Mouse (Mus musculus): Measurements from ENCODE around the gene Mcm7. TPM values are rescaled to one million over a fixed set of nuclear protein-coding genes. Genes with fewer than 3 reads are reported as not detected.
A peak's percentile ranks its signal among the peaks of the same experiment; 100 is the strongest.

Gene Mcm7
- polyA plus RNA-seq, 1 experiment from 2014 or later = 225 TPM

DNA sequence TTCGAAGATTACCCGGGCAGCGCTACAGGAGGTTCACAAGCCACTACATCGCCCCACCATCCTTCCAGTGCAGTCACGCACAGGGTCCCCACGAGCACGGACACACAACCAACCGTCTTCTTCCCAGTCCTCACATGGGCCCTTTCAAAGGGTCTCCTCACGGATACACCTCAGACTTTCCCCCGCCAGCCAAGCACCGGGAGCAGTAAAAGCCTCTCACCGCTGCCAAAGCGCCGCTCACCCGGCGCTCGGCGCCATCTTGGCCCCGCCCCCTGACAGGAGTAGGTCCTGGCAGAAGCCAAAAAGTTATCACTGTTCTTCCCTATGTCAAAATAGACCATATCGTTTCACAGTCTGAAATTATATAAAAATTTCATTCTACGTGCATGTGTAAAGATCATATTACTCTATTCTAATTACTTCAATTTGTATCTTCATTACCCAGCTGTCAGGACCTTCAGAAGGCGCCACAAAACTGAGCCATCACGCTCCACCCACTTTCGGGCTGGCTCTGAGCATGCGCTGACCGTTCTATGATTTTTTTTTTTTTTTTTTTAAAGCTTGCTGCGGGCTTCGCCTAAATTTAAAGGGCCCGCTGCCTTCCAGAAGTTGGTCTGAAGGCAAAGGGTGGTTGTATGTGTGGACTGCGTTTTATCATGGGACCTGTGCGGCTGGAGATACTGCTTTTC, 14.9 kb upstream of the Mcm7 start, which contains the start of the genes Taf6 and Cnpy4:
TSS of gene Taf6 (minus strand) at position 502 of the 689 bp plus-strand sequence.
TSS of gene Cnpy4 (plus strand) at position 536 of the 689 bp plus-strand sequence.
- H3K27ac ChIP-seq = peak within 1 kb of the TSS; percentile 84
- H3K9ac ChIP-seq = peak within 1 kb of the TSS; percentile 83
- peaks cover 56% of the 10 kb centered on the region for H3K36me3 ChIP-seq
- peak within 1 kb of the TSS; percentile 79 for H3K4me2 ChIP-seq
- H3K9me3 ChIP-seq (replicated peaks) = no peaks in the 10 kb centered on the region
- WGBS = under 1% methylated on average over 31 of the region's 31 CpGs
- H3K27me3 ChIP-seq = no peaks in the 10 kb centered on the region
- peaks cover 15% of the 10 kb centered on the region for H3K4me1 ChIP-seq
- peak; percentile 88 for ATAC-seq (replicated peaks; ENCODE audit: low FRiP score)
- peak within 1 kb of the TSS; percentile 87 for H3K4me3 ChIP-seq (replicated peaks)

GRCm38 (mm10) chr5:138173217-138173616, 995 bp upstream of the Mcm7 start:
- Histone ChIP-seq H3K36me3 (peaks cover 65% of the 10 kb centered on the region), H3K9me3 (replicated peaks) (no peaks in the 10 kb centered on the region), H3K4me3 (replicated peaks) (peak overlapping the region; percentile 72), H3K9ac (no peak overlapping the region), H3K27me3 (no peaks in the 10 kb centered on the region), H3K4me1 (peaks cover 27% of the 10 kb centered on the region), H3K27ac (no peak overlapping the region; the same call in 1 of the 2 replicates), H3K4me2 (peak overlapping the region; percentile 78)
- no peak for ATAC-seq (replicated peaks; ENCODE audit: low FRiP score)
- WGBS = 74% methylated on average over 3 of the region's 3 CpGs

- WGBS = under 1% methylated on average over 47 of the region's 47 CpGs
Measured at GRCm38 (mm10) chr5:138170936-138171561, 1.2 kb downstream of the Mcm7 start.

GRCm38 (mm10) chr5:138165594-138165993, 6.6 kb downstream of the Mcm7 start:
- no peak overlapping the region for H3K4me3 ChIP-seq (replicated peaks)
- H3K27ac ChIP-seq = no peak overlapping the region
- ATAC-seq (replicated peaks; ENCODE audit: low FRiP score) = no peak
- no peaks in the 10 kb centered on the region for H3K9me3 ChIP-seq (replicated peaks)
- WGBS = 66% methylated on average over 8 of the region's 8 CpGs
- peaks cover 34% of the 10 kb centered on the region for H3K4me1 ChIP-seq
- peaks cover 78% of the 10 kb centered on the region for H3K36me3 ChIP-seq
- no peak overlapping the region for H3K9ac ChIP-seq
- H3K27me3 ChIP-seq = no peaks in the 10 kb centered on the region
- no peak overlapping the region for H3K4me2 ChIP-seq

More at GRCm38 (mm10) chr5:138170936-138171561, 1.2 kb downstream of the Mcm7 start:
- no peaks in the 10 kb centered on the region for H3K27me3 ChIP-seq
- H3K4me3 ChIP-seq (replicated peaks) = peak overlapping the region; percentile 72
- peak overlapping the region; percentile 72 for H3K9ac ChIP-seq
- ATAC-seq (replicated peaks; ENCODE audit: low FRiP score) = peak; percentile 91
- H3K4me1 ChIP-seq = peaks cover 30% of the 10 kb centered on the region
- peaks cover 66% of the 10 kb centered on the region for H3K36me3 ChIP-seq
- H3K9me3 ChIP-seq (replicated peaks) = no peaks in the 10 kb centered on the region
- peak overlapping the region; percentile 78 for H3K4me2 ChIP-seq
- H3K27ac ChIP-seq = peak overlapping the region; percentile 96

GRCm38 (mm10) chr5:138163610-138164009, 8.6 kb downstream of the Mcm7 start:
- H3K36me3 ChIP-seq = peaks cover 64% of the 10 kb centered on the region
- no peak overlapping the region for H3K27ac ChIP-seq
- ATAC-seq (replicated peaks; ENCODE audit: low FRiP score) = no peak
- H3K4me2 ChIP-seq = no peak overlapping the region
- H3K9me3 ChIP-seq (replicated peaks) = no peaks in the 10 kb centered on the region
- peaks cover 25% of the 10 kb centered on the region for H3K4me1 ChIP-seq
- H3K4me3 ChIP-seq (replicated peaks) = no peak overlapping the region
- no peak overlapping the region for H3K9ac ChIP-seq
- no peaks in the 10 kb centered on the region for H3K27me3 ChIP-seq
- 69% methylated on average over 10 of the region's 10 CpGs for WGBS

GRCm38 (mm10) chr5:138163046-138163445, 9.2 kb downstream of the Mcm7 start:
- H3K4me1 ChIP-seq = peaks cover 25% of the 10 kb centered on the region
- no peak overlapping the region for H3K9ac ChIP-seq
- 62% methylated on average over 6 of the region's 6 CpGs for WGBS
- H3K9me3 ChIP-seq (replicated peaks) = no peaks in the 10 kb centered on the region
- no peak overlapping the region for H3K4me3 ChIP-seq (replicated peaks)
- H3K27ac ChIP-seq = no peak overlapping the region
- no peak overlapping the region for H3K4me2 ChIP-seq
- peaks cover 59% of the 10 kb centered on the region for H3K36me3 ChIP-seq
- ATAC-seq (replicated peaks; ENCODE audit: low FRiP score) = no peak
- no peaks in the 10 kb centered on the region for H3K27me3 ChIP-seq

DNA sequence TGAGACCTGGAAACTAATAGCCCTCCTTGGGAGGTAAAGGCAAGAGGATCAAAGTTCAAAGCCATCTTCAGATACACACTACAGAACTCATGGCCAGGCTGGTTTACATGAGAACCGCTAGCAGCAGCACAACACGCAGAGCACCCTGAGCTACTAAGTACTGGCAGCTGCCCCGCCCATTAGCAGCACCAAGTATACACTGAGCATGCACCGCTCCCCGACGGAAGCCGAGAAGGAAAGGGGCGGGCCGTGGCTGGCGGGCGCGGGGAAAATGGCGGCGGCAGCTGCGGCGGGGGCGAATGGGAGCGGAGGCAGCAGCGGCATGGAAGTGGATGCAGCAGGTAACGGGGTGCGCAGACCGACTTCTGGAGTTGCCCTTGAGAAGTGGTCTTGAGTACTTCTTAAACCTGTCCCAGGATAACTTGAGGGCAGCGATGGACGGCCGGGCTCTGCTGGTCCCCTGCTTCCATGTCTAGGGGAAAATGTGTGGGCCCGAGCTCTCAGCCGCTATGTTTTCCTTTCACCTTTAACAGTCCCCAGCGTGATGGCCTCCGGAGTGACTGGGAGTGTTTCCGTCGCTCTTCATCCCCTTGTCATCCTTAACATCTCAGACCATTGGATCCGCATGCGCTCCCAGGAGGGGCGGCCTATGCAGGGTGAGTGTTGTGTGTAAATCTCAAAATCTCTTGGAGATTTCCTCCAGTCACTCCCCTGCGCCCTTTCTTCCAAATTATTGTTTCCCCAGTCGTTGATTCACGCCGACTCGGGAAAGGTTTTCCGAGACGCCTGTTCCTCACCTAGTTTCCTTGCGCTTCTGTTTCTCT, 11.2 kb downstream of the Mcm7 start, which contains the start of gene Cops6:
TSS of gene Cops6 (plus strand) at position 230 of the 824 bp plus-strand sequence.
- ATAC-seq (replicated peaks; ENCODE audit: low FRiP score) = peak; percentile 96
- no peaks in the 10 kb centered on the region for H3K27me3 ChIP-seq
- peaks cover 22% of the 10 kb centered on the region for H3K4me1 ChIP-seq
- peak within 1 kb of the TSS; percentile 79 for H3K4me3 ChIP-seq (replicated peaks)
- 1% methylated on average over 42 of the region's 42 CpGs for WGBS
- H3K4me2 ChIP-seq = peak within 1 kb of the TSS; percentile 61
- H3K9ac ChIP-seq = peak within 1 kb of the TSS; percentile 81
- peak within 1 kb of the TSS; percentile 82 for H3K27ac ChIP-seq
- peaks cover 39% of the 10 kb centered on the region for H3K36me3 ChIP-seq
- H3K9me3 ChIP-seq (replicated peaks) = no peaks in the 10 kb centered on the region

GRCm38 (mm10) chr5:138160224-138160762, 11.9 kb downstream of the Mcm7 start:
- Histone ChIP-seq H3K9ac (peak overlapping the region; percentile 81; the same call in 1 of the 2 replicates), H3K4me3 (replicated peaks) (peak overlapping the region; percentile 79), H3K36me3 (peaks cover 31% of the 10 kb centered on the region), H3K27ac (peak overlapping the region; percentile 82), H3K4me2 (peak overlapping the region; percentile 61), H3K4me1 (peaks cover 21% of the 10 kb centered on the region), H3K9me3 (replicated peaks) (no peaks in the 10 kb centered on the region), H3K27me3 (no peaks in the 10 kb centered on the region)
- no peak for ATAC-seq (replicated peaks; ENCODE audit: low FRiP score)
- 67% methylated on average over 7 of the region's 7 CpGs for WGBS

GRCm38 (mm10) chr5:138155443-138155976, 16.7 kb downstream of the Mcm7 start, which contains the start of gene Zfp113:
TSS of gene Zfp113 (minus strand) at chr5:138155744.
- Histone ChIP-seq H3K9me3 (replicated peaks) (no peaks in the 10 kb centered on the region), H3K4me2 (peak within 1 kb of the TSS; percentile 72), H3K36me3 (peaks cover 26% of the 10 kb centered on the region), H3K9ac (peak within 1 kb of the TSS; percentile 91), H3K27me3 (no peaks in the 10 kb centered on the region), H3K27ac (peak within 1 kb of the TSS; percentile 93), H3K4me1 (peaks cover 16% of the 10 kb centered on the region), H3K4me3 (replicated peaks) (peak within 1 kb of the TSS; percentile 86)
- under 1% methylated on average over 31 of the region's 31 CpGs for WGBS
- peak; percentile 97 for ATAC-seq (replicated peaks; ENCODE audit: low FRiP score)

- no peaks in the 10 kb centered on the region for H3K9me3 ChIP-seq (replicated peaks)
- H3K27ac ChIP-seq = 0 out of 2 replicates have a peak overlapping the region, but pooled peaks have one; percentile 93
- H3K9ac ChIP-seq = peak overlapping the region; percentile 91
- 87% methylated on average over 3 of the region's 3 CpGs for WGBS
- ATAC-seq (replicated peaks; ENCODE audit: low FRiP score) = no peak
- peak overlapping the region; percentile 86 for H3K4me3 ChIP-seq (replicated peaks)
- peaks cover 12% of the 10 kb centered on the region for H3K4me1 ChIP-seq
- peak overlapping the region; percentile 72 for H3K4me2 ChIP-seq
- H3K36me3 ChIP-seq = peaks cover 32% of the 10 kb centered on the region
- no peaks in the 10 kb centered on the region for H3K27me3 ChIP-seq
Measured at GRCm38 (mm10) chr5:138154390-138154789, 17.8 kb downstream of the Mcm7 start.

DNA sequence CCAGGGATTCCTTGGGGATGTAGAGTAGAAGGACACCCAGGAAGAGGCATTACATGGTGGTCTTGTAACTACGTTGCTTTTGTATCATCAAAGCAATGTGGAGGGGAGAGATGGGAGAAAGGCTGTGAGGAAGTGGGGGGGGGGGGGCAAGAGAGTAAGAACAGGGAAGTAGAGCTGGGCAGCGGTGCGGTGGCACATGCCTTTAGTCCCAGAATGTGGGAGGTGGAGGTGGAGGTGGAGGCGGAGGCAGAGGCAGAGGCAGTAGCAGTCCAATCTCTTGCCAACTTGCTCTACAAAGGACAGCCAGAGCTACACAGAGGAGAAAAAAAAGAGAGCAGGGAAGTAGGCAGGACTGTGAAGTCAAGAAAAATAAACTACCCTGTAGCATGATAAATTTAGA, 33.6 kb downstream of the Mcm7 start:
- H3K36me3 ChIP-seq = peaks cover 38% of the 10 kb centered on the region
- no peaks in the 10 kb centered on the region for H3K27me3 ChIP-seq
- no peak overlapping the region for H3K4me2 ChIP-seq
- WGBS = 67% methylated on average over 4 of the region's 4 CpGs
- H3K9ac ChIP-seq = no peak overlapping the region
- no peak for ATAC-seq (replicated peaks; ENCODE audit: low FRiP score)
- H3K4me1 ChIP-seq = no peaks in the 10 kb centered on the region
- H3K27ac ChIP-seq = no peak overlapping the region
- H3K4me3 ChIP-seq (replicated peaks) = no peak overlapping the region
- H3K9me3 ChIP-seq (replicated peaks) = no peaks in the 10 kb centered on the region
